Mouse (Mus musculus): ENCODE measurements around the gene Mtch1.
A peak's percentile ranks its signal among the peaks of the same experiment; 100 is the strongest.

DNA sequence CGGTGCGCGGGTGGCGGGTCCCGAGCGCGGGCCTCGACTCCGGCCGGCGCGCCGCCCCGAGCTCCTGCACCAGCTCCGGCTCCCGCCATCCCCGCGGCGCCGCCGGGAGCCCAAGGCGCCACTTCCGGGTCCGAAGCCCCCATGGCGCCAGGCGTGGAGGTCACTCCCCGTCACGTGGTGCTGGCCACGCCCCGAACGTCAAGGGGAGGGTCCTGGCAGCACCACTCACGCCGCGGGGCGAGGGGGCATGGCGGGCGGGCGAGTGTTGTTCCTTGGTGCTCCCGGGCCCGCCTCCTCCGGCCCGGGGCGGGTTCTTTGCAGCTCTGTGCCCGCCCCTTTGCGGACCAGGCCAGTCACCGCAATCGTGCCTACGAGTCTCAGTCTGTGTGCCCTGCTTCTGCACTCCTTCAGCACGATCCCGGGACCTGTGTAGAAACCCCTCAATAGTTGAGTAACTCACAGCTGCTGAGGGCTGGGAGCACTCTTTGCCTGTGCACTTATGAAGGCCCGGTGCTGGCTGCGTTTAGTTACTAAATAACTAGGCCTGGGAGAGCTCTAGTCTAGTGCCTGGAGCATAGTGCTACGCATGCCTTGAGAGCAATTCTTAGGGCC, at the start of gene Mtch1:
- TF ChIP-seq POLR2A (IDR thresholded peaks at IDR 0.05; ENCODE audit: control insufficient read depth, extremely low read depth, insufficient read depth, low read length, poor library complexity) = peak; percentile 97
- TF ChIP-seq CTCF (IDR thresholded peaks at IDR 0.05; ENCODE audit: borderline replicate concordance, control insufficient read depth, extremely low read depth, insufficient read depth, low read length, poor library complexity) = 0 out of 2 replicates have a peak, but pooled peaks have one; percentile 11

All from thymus, adult 2 months (tissue).